Mouse (Mus musculus): ENCODE measurements at regions not wholly inside any gene's neighbourhood (a gene's known extent, or its start where the extent isn't known, plus 50 kb on each side); places are given as distances from the start of the nearest gene placed in this dataset.

GRCm38 (mm10) chr11:31282136-31282535 lies 87.7 kb downstream of the Stc2 start:
- Histone ChIP-seq H3K36me3 (ENCODE audit: insufficient read depth, low read length) (no peaks in the 10 kb centered on the region), H3K9me3 (ENCODE audit: low read length) (no peaks in the 10 kb centered on the region), H3K27ac (ENCODE audit: low read length) (no peak overlapping the region), H3K27me3 (ENCODE audit: insufficient read depth, low read length) (no peaks in the 10 kb centered on the region), H3K4me2 (replicated peaks; ENCODE audit: low read depth, low read length) (no peak overlapping the region), H3K4me1 (ENCODE audit: insufficient read depth, low read length) (no peaks in the 10 kb centered on the region), H3K9ac (replicated peaks; ENCODE audit: low read length) (no peak overlapping the region), H3K4me3 (ENCODE audit: low read length) (no peak overlapping the region)
- 74% methylated on average over 2 of the region's 2 CpGs for WGBS
- no peak for ATAC-seq (ENCODE audit: low FRiP score, low TSS enrichment)

GRCm38 (mm10) chr11:31248467-31248866 lies 66.2 kb upstream of the Gm17332 start:
- Histone ChIP-seq H3K9me3 (ENCODE audit: low read length) (no peaks in the 10 kb centered on the region), H3K4me1 (ENCODE audit: insufficient read depth, low read length) (no peaks in the 10 kb centered on the region), H3K4me3 (ENCODE audit: low read length) (no peak overlapping the region), H3K36me3 (ENCODE audit: insufficient read depth, low read length) (no peaks in the 10 kb centered on the region), H3K27me3 (ENCODE audit: insufficient read depth, low read length) (no peaks in the 10 kb centered on the region), H3K4me2 (replicated peaks; ENCODE audit: low read depth, low read length) (no peak overlapping the region), H3K9ac (replicated peaks; ENCODE audit: low read length) (no peak overlapping the region), H3K27ac (ENCODE audit: low read length) (no peak overlapping the region)
- 25% methylated on average over 2 of the region's 2 CpGs for WGBS
- ATAC-seq (ENCODE audit: low FRiP score, low TSS enrichment): peak; percentile 39; the same call in 1 of the 2 replicates
